Comparison of ENCODE assay signal across 18 mouse cellular contexts in the genomic region with DNA sequence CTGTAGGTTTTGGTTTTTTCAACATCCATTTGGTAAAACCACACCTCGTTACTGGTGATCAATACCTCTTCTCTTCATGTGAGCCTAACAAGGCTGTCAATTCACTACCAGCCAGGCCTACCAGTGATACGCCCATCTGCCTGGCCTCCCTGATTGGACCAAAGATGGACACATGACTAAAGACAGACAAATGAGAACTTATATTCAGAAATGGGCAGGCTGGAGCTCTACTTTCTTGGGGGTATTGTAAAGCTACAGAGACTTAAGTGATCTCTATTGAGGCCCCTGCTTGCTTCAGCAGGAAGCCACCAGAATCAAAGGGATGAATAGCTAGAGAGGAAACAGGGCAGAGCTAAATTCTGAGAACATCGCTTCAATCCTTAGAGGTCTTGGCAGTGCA.
"Had no signal": no experiment of that assay in that cellular context is flagged by ENCODE, and none has a peak within 500 bp of the region (broad histone marks: within the 10 kb centered on the region; RNA-seq: fewer than 3 reads in every experiment).

No protein-coding gene starts in this region.

- H3K27me3 ChIP-seq: midbrain, embryonic 12.5 days; neural tube, embryonic 13.5 days; neural tube, embryonic 15.5 days; stomach, embryonic 15.5 days had no signal

- H3K36me3 ChIP-seq: midbrain, embryonic 10.5 days; midbrain, embryonic 12.5 days; neural tube, embryonic 13.5 days; neural tube, embryonic 15.5 days; stomach, embryonic 15.5 days had no signal

- H3K9ac ChIP-seq: lung, embryonic 14.5 days; midbrain, embryonic 12.5 days; neural tube, embryonic 13.5 days; neural tube, embryonic 15.5 days; stomach, embryonic 15.5 days had no signal

- H3K4me1 ChIP-seq: midbrain, embryonic 10.5 days; midbrain, embryonic 12.5 days; stomach, embryonic 15.5 days had no signal

- H3K9me3 ChIP-seq: midbrain, embryonic 10.5 days; midbrain, embryonic 12.5 days; neural tube, embryonic 13.5 days; neural tube, embryonic 15.5 days; stomach, embryonic 15.5 days had no signal

- H3K27ac ChIP-seq: midbrain, embryonic 10.5 days; midbrain, embryonic 12.5 days; neural tube, embryonic 13.5 days; neural tube, embryonic 15.5 days; stomach, embryonic 15.5 days; stomach, postnatal 0 days had no signal

- H3K4me3 ChIP-seq: midbrain, embryonic 10.5 days; midbrain, embryonic 12.5 days; myocyte; neural tube, embryonic 13.5 days; neural tube, embryonic 15.5 days; stomach, embryonic 15.5 days had no signal

- DNase-seq: lung, adult 18-20 months; lung, embryonic 14.5 days; lung, postnatal 10 days; lung, postnatal 4 days; midbrain, embryonic 14.5 days; retina, postnatal 1 day; right cerebral cortex, adult 18-20 months; right cerebral cortex, postnatal 25 days; thymus, adult 2 months; thymus, postnatal 25 days; thymus, postnatal 4 days had no signal
